ENCODE assay signal across 8 mouse cellular contexts in genomic region chr10:120272270-120272883, GRCm38 (mm10). TPM values are rescaled to one million over a fixed set of nuclear protein-coding genes. Genes with fewer than 3 reads are reported as not detected.
DNase-seq lines count a peak whose midpoint lies in the region; ATAC-seq and TF ChIP-seq lines count a peak whose summit lies in the region.

No protein-coding gene starts in this region.

- TF ChIP-seq CTCF in midbrain, postnatal 0 days (IDR thresholded peaks at IDR 0.05): no peak; the same call in 1 of the 2 replicates

- WGBS in kidney, embryonic 16.5 days: 5% methylated on average over 19 of the region's 19 CpGs
- 9% methylated on average over 19 of the region's 19 CpGs for WGBS in embryonic facial prominence, embryonic 11.5 days
- WGBS in intestine, embryonic 14.5 days: 9% methylated on average over 19 of the region's 19 CpGs
- 5% methylated on average over 19 of the region's 19 CpGs for WGBS in midbrain, postnatal 0 days

- no peak for DNase-seq in kidney, postnatal 25 days
- peak; percentile 78 for DNase-seq in embryonic facial prominence, embryonic 11.5 days (ENCODE audit: low spot score)
- DNase-seq in intestine, embryonic 14.5 days (ENCODE audit: low spot score): peak; percentile 73
- peak; percentile 59 for DNase-seq in midbrain, postnatal 0 days (ENCODE audit: low spot score)
- DNase-seq in frontal cortex, postnatal 10 days (ENCODE audit: low spot score in 2 of 2): no peak
- DNase-seq in lung, postnatal 14 days: no peak

- H3K27ac ChIP-seq in kidney, embryonic 16.5 days (ENCODE audit: low read length): peak overlapping the region; percentile 34; the same call in 1 of the 2 replicates
- H3K27ac ChIP-seq in embryonic facial prominence, embryonic 11.5 days (replicated peaks; ENCODE audit: low read depth, low read length): peak overlapping the region; percentile 43
- H3K27ac ChIP-seq in intestine, embryonic 14.5 days (ENCODE audit: low read depth): peak overlapping the region; percentile 67
- no peak overlapping the region for H3K27ac ChIP-seq in midbrain, postnatal 0 days (ENCODE audit: low read depth, low read length)

- H3K4me2 ChIP-seq in kidney, embryonic 16.5 days (replicated peaks; ENCODE audit: low read depth, low read length): peak overlapping the region; percentile 50
- peak overlapping the region; percentile 29 for H3K4me2 ChIP-seq in embryonic facial prominence, embryonic 11.5 days (ENCODE audit: low read depth, low read length)
- peak overlapping the region; percentile 52 for H3K4me2 ChIP-seq in intestine, embryonic 14.5 days (ENCODE audit: low read length)
- peak overlapping the region; percentile 53 for H3K4me2 ChIP-seq in midbrain, postnatal 0 days (ENCODE audit: low read depth, low read length, poor library complexity, severe bottlenecking)

- no peaks in the 10 kb centered on the region for H3K9me3 ChIP-seq in kidney, embryonic 16.5 days (ENCODE audit: low read length)
- H3K9me3 ChIP-seq in embryonic facial prominence, embryonic 11.5 days (replicated peaks; ENCODE audit: control insufficient read depth, low read length): no peaks in the 10 kb centered on the region
- no peaks in the 10 kb centered on the region for H3K9me3 ChIP-seq in intestine, embryonic 14.5 days (ENCODE audit: control insufficient read depth, low read length)
- H3K9me3 ChIP-seq in midbrain, postnatal 0 days (ENCODE audit: low read length): no peaks in the 10 kb centered on the region

- peak overlapping the region; percentile 49 for H3K9ac ChIP-seq in kidney, embryonic 16.5 days (replicated peaks; ENCODE audit: low read length)
- peak overlapping the region; percentile 19 for H3K9ac ChIP-seq in embryonic facial prominence, embryonic 11.5 days (replicated peaks; ENCODE audit: low read length)
- H3K9ac ChIP-seq in intestine, embryonic 14.5 days (ENCODE audit: low read length): peak overlapping the region; percentile 37; the same call in 1 of the 2 replicates
- peak overlapping the region; percentile 5; the same call in 1 of the 2 replicates for H3K9ac ChIP-seq in midbrain, postnatal 0 days (replicated peaks; ENCODE audit: low read length, poor library complexity, severe bottlenecking)

- no peaks in the 10 kb centered on the region for H3K36me3 ChIP-seq in kidney, embryonic 16.5 days (ENCODE audit: insufficient read depth, low read length)
- no peaks in the 10 kb centered on the region for H3K36me3 ChIP-seq in embryonic facial prominence, embryonic 11.5 days (replicated peaks; ENCODE audit: control insufficient read depth, insufficient read depth, low read depth, low read length)
- no peaks in the 10 kb centered on the region for H3K36me3 ChIP-seq in intestine, embryonic 14.5 days (ENCODE audit: control insufficient read depth, insufficient read depth, low read length)
- H3K36me3 ChIP-seq in midbrain, postnatal 0 days (ENCODE audit: insufficient read depth, low read length): no peaks in the 10 kb centered on the region

- H3K4me3 ChIP-seq in kidney, embryonic 16.5 days (ENCODE audit: low read length): peak overlapping the region; percentile 28
- peak overlapping the region; percentile 0; the same call in 1 of the 2 replicates for H3K4me3 ChIP-seq in embryonic facial prominence, embryonic 11.5 days (ENCODE audit: low read depth, low read length)
- peak overlapping the region; percentile 15 for H3K4me3 ChIP-seq in intestine, embryonic 14.5 days (ENCODE audit: low read depth, low read length)
- peak overlapping the region; percentile 22 for H3K4me3 ChIP-seq in midbrain, postnatal 0 days (ENCODE audit: low read depth, low read length)

- peak; percentile 68 for ATAC-seq in kidney, embryonic 16.5 days (ENCODE audit: low FRiP score, low TSS enrichment)
- ATAC-seq in embryonic facial prominence, embryonic 11.5 days (replicated peaks; ENCODE audit: insufficient number of reproducible peaks, low FRiP score, low TSS enrichment, low read depth): peak; percentile 83
- ATAC-seq in intestine, embryonic 14.5 days (replicated peaks; ENCODE audit: low FRiP score, low TSS enrichment, low read depth): peak; percentile 62; the same call in 1 of the 2 replicates
- no peak for ATAC-seq in midbrain, postnatal 0 days (ENCODE audit: low FRiP score)
- no peak for ATAC-seq in cerebellum, adult (ENCODE audit: insufficient number of reproducible peaks, low FRiP score, low TSS enrichment)

- peaks cover 30% of the 10 kb centered on the region for H3K4me1 ChIP-seq in kidney, embryonic 16.5 days (ENCODE audit: insufficient read depth, low read length)
- peaks cover 7% of the 10 kb centered on the region; the same call in 1 of the 2 replicates for H3K4me1 ChIP-seq in embryonic facial prominence, embryonic 11.5 days (ENCODE audit: control insufficient read depth, insufficient read depth, low read length)
- H3K4me1 ChIP-seq in intestine, embryonic 14.5 days (replicated peaks; ENCODE audit: control insufficient read depth, insufficient read depth, low read length): peaks cover 23% of the 10 kb centered on the region
- peaks cover 3% of the 10 kb centered on the region; the same call in 1 of the 2 replicates for H3K4me1 ChIP-seq in midbrain, postnatal 0 days (ENCODE audit: insufficient read depth, low read length)

- H3K27me3 ChIP-seq in kidney, embryonic 16.5 days (ENCODE audit: insufficient read depth, low read length): no peaks in the 10 kb centered on the region
- H3K27me3 ChIP-seq in embryonic facial prominence, embryonic 11.5 days (ENCODE audit: control insufficient read depth, insufficient read depth, low read length): no peaks in the 10 kb centered on the region
- H3K27me3 ChIP-seq in intestine, embryonic 14.5 days (replicated peaks; ENCODE audit: control insufficient read depth, insufficient read depth, low read length): no peaks in the 10 kb centered on the region
- no peaks in the 10 kb centered on the region for H3K27me3 ChIP-seq in midbrain, postnatal 0 days (ENCODE audit: insufficient read depth, low read length)

RNA-seq across cellular contexts. Expression of gene Llph, which starts 45.5 kb away (rescaled TPM):
- 45.1 and 54.1 TPM in 2 replicates for polyA plus RNA-seq in kidney, embryonic 16.5 days (2015; fragmentation: Nextera tagmentation; extraction: Ambion mirVana)
- polyA plus RNA-seq in embryonic facial prominence, embryonic 11.5 days (2014; fragmentation: Nextera tagmentation; extraction: Ambion mirVana): 49.1 and 56.4 TPM in 2 replicates
- 63.2 and 63.4 TPM in 2 replicates for polyA plus RNA-seq in intestine, embryonic 14.5 days (2014; fragmentation: Nextera tagmentation; extraction: Ambion mirVana)
- 4.0 and 6.2 TPM in 2 replicates for total RNA-seq in midbrain, postnatal 0 days (2014; rRNA removed)
- polyA plus RNA-seq in midbrain, postnatal 0 days (2015; fragmentation: Nextera tagmentation; extraction: Ambion mirVana): 34.1 and 40.1 TPM in 2 replicates

Comparison
In these comparisons a context has a peak if more than half of its experiments do, and no peak if none do; other contexts are left out.
1. ATAC-seq: peak in kidney, embryonic 16.5 days (single experiment), embryonic facial prominence, embryonic 11.5 days (single experiment) and intestine, embryonic 14.5 days (single experiment); none in midbrain, postnatal 0 days (single experiment) and cerebellum, adult (single experiment).
2. DNase-seq: peak in embryonic facial prominence, embryonic 11.5 days (single experiment), intestine, embryonic 14.5 days (single experiment) and midbrain, postnatal 0 days (single experiment); none in kidney, postnatal 25 days (0 of 2), frontal cortex, postnatal 10 days (0 of 2) and lung, postnatal 14 days (single experiment).
3. Peak in every context shown above with its lines, with median percentiles within 50 percentile points of each other: H3K4me2 ChIP-seq, H3K4me3 ChIP-seq and H3K9ac ChIP-seq.